Mouse (Mus musculus): ENCODE measurements around the gene Ppm1l. TPM values are rescaled to one million over a fixed set of nuclear protein-coding genes. Genes with fewer than 3 reads are reported as not detected.

Ppm1l gene
- polyA plus RNA-seq, 1 experiment from 2014 or later: 27.4 TPM

DNA sequence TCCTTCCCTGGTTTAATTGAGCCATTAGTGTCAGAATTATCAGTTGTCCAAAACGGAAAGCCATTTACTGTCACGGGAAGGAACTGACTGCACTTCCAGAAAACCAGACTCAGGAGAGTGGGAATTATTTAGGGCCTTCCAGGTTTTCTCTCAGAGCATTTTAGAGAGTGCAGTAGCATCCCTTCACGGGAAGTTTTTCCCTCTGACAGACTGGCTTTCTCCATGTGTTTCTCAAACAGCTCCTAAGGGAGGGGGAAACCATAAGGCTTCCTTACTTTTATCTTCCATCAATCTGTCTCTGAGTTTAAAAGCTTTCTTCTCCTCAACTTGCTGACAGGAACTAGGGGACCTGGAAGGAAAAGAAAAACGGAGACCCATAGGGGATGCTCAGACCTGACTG lies 185.9 kb downstream of the Ppm1l start:
- no peaks in the 10 kb centered on the region for H3K36me3 ChIP-seq (replicated peaks; ENCODE audit: control insufficient read depth, insufficient read depth)
- ATAC-seq (ENCODE audit: low FRiP score): no peak; the same call in 1 of the 2 replicates
- peak overlapping the region; percentile 67; the same call in 1 of the 2 replicates for H3K27ac ChIP-seq
- 48% methylated on average over 4 of the region's 4 CpGs for WGBS
- no peak overlapping the region for H3K4me2 ChIP-seq (replicated peaks)
- DNase-seq (ENCODE audit: low spot score): no peak
- peaks cover 23% of the 10 kb centered on the region for H3K4me1 ChIP-seq (replicated peaks; ENCODE audit: control insufficient read depth, insufficient read depth, low read length)
- H3K9me3 ChIP-seq (ENCODE audit: control insufficient read depth, low read length): no peaks in the 10 kb centered on the region
- no peaks in the 10 kb centered on the region for H3K27me3 ChIP-seq (ENCODE audit: control insufficient read depth, insufficient read depth, low read length)
- H3K4me3 ChIP-seq (replicated peaks; ENCODE audit: low read length): no peak overlapping the region
- H3K9ac ChIP-seq: no peak overlapping the region

DNA sequence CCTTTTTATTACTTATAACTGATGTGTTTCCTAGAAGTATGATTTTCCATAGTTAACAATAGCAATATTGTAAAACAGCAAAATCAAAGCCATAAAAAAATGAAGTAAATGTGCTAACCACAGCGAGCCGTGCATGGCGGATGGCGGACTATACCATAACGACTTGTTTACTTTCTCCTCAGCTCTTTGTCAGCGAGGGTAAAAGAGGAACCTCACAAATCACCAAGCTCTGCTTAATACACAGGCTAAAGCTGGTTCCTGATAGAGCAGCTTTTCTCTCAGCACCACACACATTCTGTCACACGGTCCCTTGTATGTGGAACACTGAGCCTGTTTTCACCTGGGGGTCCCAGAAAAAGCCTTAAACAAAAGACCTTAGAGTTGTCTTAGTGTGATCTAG lies 188.4 kb downstream of the Ppm1l start:
- no peak for DNase-seq (ENCODE audit: low spot score)
- WGBS: 82% methylated on average over 7 of the region's 7 CpGs
- H3K4me1 ChIP-seq (replicated peaks; ENCODE audit: control insufficient read depth, insufficient read depth, low read length): peaks cover 23% of the 10 kb centered on the region

DNA sequence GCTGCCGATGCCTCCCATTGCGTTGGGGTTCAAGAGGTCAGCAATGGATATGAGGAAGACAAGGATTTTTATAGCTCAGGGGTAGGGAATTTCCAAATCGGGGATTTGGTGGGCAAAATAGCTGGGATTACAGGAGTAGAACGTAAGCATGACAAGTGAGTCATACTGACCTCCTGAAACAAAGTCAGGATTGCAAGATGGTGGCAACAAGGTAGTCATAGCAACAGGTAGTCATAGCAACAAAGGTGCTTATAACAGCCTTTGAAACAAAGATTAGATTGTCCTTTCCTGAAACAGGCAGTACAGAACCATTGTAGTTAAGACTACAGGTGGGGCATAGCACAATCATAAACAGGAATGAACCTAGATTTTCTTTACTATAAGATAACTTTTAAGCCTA lies 189.7 kb downstream of the Ppm1l start:
- Histone ChIP-seq H3K36me3 (replicated peaks; ENCODE audit: control insufficient read depth, insufficient read depth) (no peaks in the 10 kb centered on the region), H3K27ac (no peak overlapping the region), H3K9me3 (ENCODE audit: control insufficient read depth, low read length) (no peaks in the 10 kb centered on the region), H3K4me1 (replicated peaks; ENCODE audit: control insufficient read depth, insufficient read depth, low read length) (peaks cover 23% of the 10 kb centered on the region), H3K4me2 (replicated peaks) (no peak overlapping the region), H3K4me3 (replicated peaks; ENCODE audit: low read length) (no peak overlapping the region), H3K9ac (no peak overlapping the region), H3K27me3 (ENCODE audit: control insufficient read depth, insufficient read depth, low read length) (no peaks in the 10 kb centered on the region)
- DNase-seq (ENCODE audit: low spot score) (no peak), ATAC-seq (ENCODE audit: low FRiP score) (no peak)
- WGBS: 80% methylated on average over 4 of the region's 4 CpGs

More for the DNA sequence above, 188.4 kb downstream of the Ppm1l start:
- Histone ChIP-seq H3K4me2 (replicated peaks) (no peak overlapping the region), H3K27ac (no peak overlapping the region), H3K9ac (no peak overlapping the region), H3K27me3 (ENCODE audit: control insufficient read depth, insufficient read depth, low read length) (no peaks in the 10 kb centered on the region), H3K9me3 (ENCODE audit: control insufficient read depth, low read length) (no peaks in the 10 kb centered on the region), H3K4me3 (replicated peaks; ENCODE audit: low read length) (no peak overlapping the region), H3K36me3 (replicated peaks; ENCODE audit: control insufficient read depth, insufficient read depth) (no peaks in the 10 kb centered on the region)
- ATAC-seq (ENCODE audit: low FRiP score): no peak

- H3K27me3 ChIP-seq (ENCODE audit: control insufficient read depth, insufficient read depth, low read length): no peaks in the 10 kb centered on the region
- 77% methylated on average over 3 of the region's 3 CpGs for WGBS
Measured at GRCm38 (mm10) chr3:69509411-69509952, 192.8 kb downstream of the Ppm1l start.

GRCm38 (mm10) chr3:69511881-69512280 lies 195.2 kb downstream of the Ppm1l start:
- H3K9me3 ChIP-seq (ENCODE audit: control insufficient read depth, low read length): no peaks in the 10 kb centered on the region
- WGBS: 49% methylated on average over 7 of the region's 7 CpGs
- H3K4me3 ChIP-seq (replicated peaks; ENCODE audit: low read length): no peak overlapping the region
- no peak overlapping the region for H3K9ac ChIP-seq
- DNase-seq (ENCODE audit: low spot score) (no peak), ATAC-seq (ENCODE audit: low FRiP score) (0 out of 2 replicates have a peak, but pooled peaks have one; percentile 37)
- H3K4me2 ChIP-seq (replicated peaks): no peak overlapping the region
- H3K4me1 ChIP-seq (replicated peaks; ENCODE audit: control insufficient read depth, insufficient read depth, low read length): no peaks in the 10 kb centered on the region
- H3K36me3 ChIP-seq (replicated peaks; ENCODE audit: control insufficient read depth, insufficient read depth): no peaks in the 10 kb centered on the region
- 0 out of 2 replicates have a peak overlapping the region, but pooled peaks have one; percentile 43 for H3K27ac ChIP-seq
- no peaks in the 10 kb centered on the region for H3K27me3 ChIP-seq (ENCODE audit: control insufficient read depth, insufficient read depth, low read length)

More at GRCm38 (mm10) chr3:69509411-69509952, 192.8 kb downstream of the Ppm1l start:
- Histone ChIP-seq H3K9ac (no peak overlapping the region), H3K4me3 (replicated peaks; ENCODE audit: low read length) (no peak overlapping the region), H3K36me3 (replicated peaks; ENCODE audit: control insufficient read depth, insufficient read depth) (no peaks in the 10 kb centered on the region), H3K9me3 (ENCODE audit: control insufficient read depth, low read length) (no peaks in the 10 kb centered on the region), H3K4me2 (replicated peaks) (no peak overlapping the region), H3K4me1 (replicated peaks; ENCODE audit: control insufficient read depth, insufficient read depth, low read length) (no peaks in the 10 kb centered on the region), H3K27ac (no peak overlapping the region)
- ATAC-seq (ENCODE audit: low FRiP score): no peak
- no peak for DNase-seq (ENCODE audit: low spot score)

DNA sequence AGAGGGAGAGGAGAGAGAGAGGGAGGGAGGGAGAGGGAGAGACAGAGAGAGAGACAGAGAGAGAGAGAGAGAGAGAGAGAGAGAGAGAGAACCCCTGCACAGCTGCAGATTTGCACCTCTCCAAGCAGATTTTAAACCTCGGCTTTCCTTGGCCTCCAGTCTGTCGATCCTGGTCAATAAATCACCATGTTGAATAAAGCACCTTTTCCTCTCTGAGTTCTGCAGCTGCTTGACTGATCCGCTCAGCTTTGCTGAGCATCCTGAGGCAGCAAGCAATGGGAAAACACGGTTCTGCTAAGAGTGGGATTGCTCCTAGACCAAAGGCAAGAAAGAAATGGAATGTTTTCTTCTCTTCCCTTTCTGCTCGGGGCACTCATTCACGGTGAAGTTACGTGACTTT lies 195.7 kb downstream of the Ppm1l start:
- H3K9ac ChIP-seq: no peak overlapping the region
- no peak overlapping the region; the same call in 1 of the 2 replicates for H3K27ac ChIP-seq

GRCm38 (mm10) chr3:69515730-69516350 lies 199.2 kb downstream of the Ppm1l start:
- Histone ChIP-seq H3K9ac (no peak overlapping the region), H3K4me2 (replicated peaks) (no peak overlapping the region), H3K27ac (no peak overlapping the region), H3K36me3 (replicated peaks; ENCODE audit: control insufficient read depth, insufficient read depth) (no peaks in the 10 kb centered on the region), H3K27me3 (ENCODE audit: control insufficient read depth, insufficient read depth, low read length) (no peaks in the 10 kb centered on the region), H3K9me3 (ENCODE audit: control insufficient read depth, low read length) (no peaks in the 10 kb centered on the region), H3K4me1 (replicated peaks; ENCODE audit: control insufficient read depth, insufficient read depth, low read length) (peaks cover 20% of the 10 kb centered on the region), H3K4me3 (replicated peaks; ENCODE audit: low read length) (no peak overlapping the region)
- ATAC-seq (ENCODE audit: low FRiP score) (no peak), DNase-seq (ENCODE audit: low spot score) (no peak)
- WGBS: 79% methylated on average over 13 of the region's 13 CpGs

More for the DNA sequence above, 195.7 kb downstream of the Ppm1l start:
- Histone ChIP-seq H3K27me3 (ENCODE audit: control insufficient read depth, insufficient read depth, low read length) (no peaks in the 10 kb centered on the region), H3K36me3 (replicated peaks; ENCODE audit: control insufficient read depth, insufficient read depth) (no peaks in the 10 kb centered on the region), H3K9me3 (ENCODE audit: control insufficient read depth, low read length) (no peaks in the 10 kb centered on the region), H3K4me1 (replicated peaks; ENCODE audit: control insufficient read depth, insufficient read depth, low read length) (no peaks in the 10 kb centered on the region), H3K4me2 (replicated peaks) (no peak overlapping the region), H3K4me3 (replicated peaks; ENCODE audit: low read length) (no peak overlapping the region)
- ATAC-seq (ENCODE audit: low FRiP score) (no peak), DNase-seq (ENCODE audit: low spot score) (no peak)
- WGBS: 53% methylated on average over 7 of the region's 7 CpGs

- Histone ChIP-seq H3K36me3 (replicated peaks; ENCODE audit: control insufficient read depth, insufficient read depth) (no peaks in the 10 kb centered on the region), H3K27me3 (ENCODE audit: control insufficient read depth, insufficient read depth, low read length) (no peaks in the 10 kb centered on the region), H3K4me1 (replicated peaks; ENCODE audit: control insufficient read depth, insufficient read depth, low read length) (peaks cover 20% of the 10 kb centered on the region), H3K27ac (peak overlapping the region; percentile 68; the same call in 1 of the 2 replicates), H3K9ac (no peak overlapping the region), H3K4me2 (replicated peaks) (no peak overlapping the region), H3K4me3 (replicated peaks; ENCODE audit: low read length) (no peak overlapping the region), H3K9me3 (ENCODE audit: control insufficient read depth, low read length) (no peaks in the 10 kb centered on the region)
- ATAC-seq (ENCODE audit: low FRiP score) (no peak), DNase-seq (ENCODE audit: low spot score) (no peak)
- WGBS: 78% methylated on average over 9 of the region's 9 CpGs
Measured at GRCm38 (mm10) chr3:69519188-69519587, 202.5 kb downstream of the Ppm1l start.

DNA sequence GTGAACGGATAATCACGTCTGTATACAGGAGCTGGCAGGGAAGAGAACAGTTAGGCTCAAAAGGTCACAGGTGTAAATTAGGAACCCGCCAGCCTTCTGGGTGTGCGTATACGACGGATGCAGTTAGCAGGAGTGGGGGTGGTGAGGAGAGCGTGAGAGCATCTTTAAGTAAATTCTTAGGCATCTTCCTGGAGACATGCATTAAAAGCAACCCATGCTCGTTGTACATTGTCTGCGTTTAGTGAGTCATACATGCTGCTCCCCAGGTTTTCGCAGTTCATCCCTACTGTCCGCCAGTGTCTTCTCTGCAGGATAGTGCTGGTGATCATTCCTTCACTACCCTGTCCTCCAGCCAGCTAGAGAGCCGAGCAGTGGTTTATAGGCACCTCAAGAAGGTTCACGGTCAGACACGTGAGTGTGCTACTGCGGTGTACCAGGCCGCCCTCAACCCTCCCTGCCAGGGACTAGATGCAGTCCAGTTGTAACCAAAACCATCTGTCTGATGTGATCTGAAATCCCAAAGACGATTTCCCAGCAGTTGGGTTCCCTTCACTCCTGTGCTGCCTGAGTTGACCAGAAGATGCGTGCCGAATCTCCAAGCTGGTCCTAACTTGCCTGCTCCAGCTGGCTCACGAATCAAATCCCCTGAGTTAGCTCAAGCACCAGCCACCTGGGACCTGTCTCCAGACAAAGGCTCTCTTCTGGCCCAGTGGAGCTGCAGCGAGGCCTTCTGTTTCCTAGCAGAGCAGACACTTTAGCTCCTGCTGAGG lies 203.3 kb downstream of the Ppm1l start:
- Histone ChIP-seq H3K4me2 (replicated peaks) (no peak overlapping the region), H3K4me3 (replicated peaks; ENCODE audit: low read length) (no peak overlapping the region), H3K36me3 (replicated peaks; ENCODE audit: control insufficient read depth, insufficient read depth) (no peaks in the 10 kb centered on the region), H3K9me3 (ENCODE audit: control insufficient read depth, low read length) (no peaks in the 10 kb centered on the region), H3K27ac (peak overlapping the region; percentile 68), H3K4me1 (replicated peaks; ENCODE audit: control insufficient read depth, insufficient read depth, low read length) (peaks cover 23% of the 10 kb centered on the region), H3K9ac (no peak overlapping the region), H3K27me3 (ENCODE audit: control insufficient read depth, insufficient read depth, low read length) (no peaks in the 10 kb centered on the region)
- DNase-seq (ENCODE audit: low spot score) (peak; percentile 45), ATAC-seq (ENCODE audit: low FRiP score) (peak; percentile 32; the same call in 1 of the 2 replicates)
- 63% methylated on average over 21 of the region's 21 CpGs for WGBS
